Mouse (Mus musculus): ENCODE measurements around the gene Mrpl21. TPM values are rescaled to one million over a fixed set of nuclear protein-coding genes. Genes with fewer than 3 reads are reported as not detected.

Mrpl21 gene
- 53.9 and 56.7 TPM in 2 replicates for polyA plus RNA-seq (2012; rRNA removed)

GRCm38 (mm10) chr19:3282572-3283467 is at the start of gene Mrpl21, which contains the start of gene Ighmbp2:
TSS of gene Mrpl21 (plus strand) at chr19:3282901.
TSS of gene Ighmbp2 (minus strand) at chr19:3283017.
- peak; percentile 79 to 96 for DNase-seq (ENCODE audit: extremely low spot score in 1 of 2, low spot score in 1 of 2)

DNA sequence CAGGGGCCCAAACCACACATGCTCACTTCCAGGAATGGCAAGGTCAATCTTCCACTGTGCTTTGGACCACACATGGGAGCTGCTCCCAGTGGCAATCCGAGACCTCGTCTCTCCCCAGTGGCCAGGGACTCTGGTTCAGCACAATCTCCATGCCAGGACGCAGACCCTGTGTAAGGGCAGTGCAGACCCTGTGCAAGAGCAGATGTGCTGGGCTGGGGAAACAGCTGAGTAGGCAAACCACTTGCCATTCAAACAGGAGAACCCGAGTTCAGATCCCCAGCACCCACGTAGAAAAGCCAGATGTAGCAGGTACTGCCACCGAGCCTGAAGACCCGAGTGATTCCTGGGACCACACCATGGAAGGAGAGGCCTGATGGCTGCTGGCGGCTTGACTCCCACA is 22.7 kb upstream of the Mrpl21 start:
- DNase-seq (ENCODE audit: extremely low spot score in 1 of 2, low spot score in 1 of 2), result no peak

DNA sequence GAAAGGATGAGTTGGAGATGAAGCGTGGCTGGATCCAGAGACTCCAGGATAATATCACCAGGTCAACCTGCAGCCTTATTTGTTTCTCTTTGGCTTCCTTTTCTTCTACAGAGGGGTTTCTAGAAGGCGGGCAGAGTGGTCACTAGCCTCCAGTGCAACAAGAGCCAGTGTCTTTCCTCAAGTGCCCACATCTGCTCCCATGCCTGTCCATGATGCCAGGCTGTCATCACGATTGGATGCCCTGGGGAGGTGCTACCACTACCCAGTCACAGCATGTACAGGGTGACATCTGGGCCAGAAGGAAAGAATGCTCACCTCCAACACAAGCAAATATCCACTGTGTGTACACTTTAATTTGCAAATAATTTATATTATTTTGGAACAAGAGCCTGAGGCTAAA is 22.1 kb upstream of the Mrpl21 start:
- DNase-seq (ENCODE audit: extremely low spot score in 1 of 2, low spot score in 1 of 2), result no peak

GRCm38 (mm10) chr19:3261336-3261735 is 21.4 kb upstream of the Mrpl21 start:
- no peak for DNase-seq (ENCODE audit: extremely low spot score in 1 of 2, low spot score in 1 of 2)

DNA sequence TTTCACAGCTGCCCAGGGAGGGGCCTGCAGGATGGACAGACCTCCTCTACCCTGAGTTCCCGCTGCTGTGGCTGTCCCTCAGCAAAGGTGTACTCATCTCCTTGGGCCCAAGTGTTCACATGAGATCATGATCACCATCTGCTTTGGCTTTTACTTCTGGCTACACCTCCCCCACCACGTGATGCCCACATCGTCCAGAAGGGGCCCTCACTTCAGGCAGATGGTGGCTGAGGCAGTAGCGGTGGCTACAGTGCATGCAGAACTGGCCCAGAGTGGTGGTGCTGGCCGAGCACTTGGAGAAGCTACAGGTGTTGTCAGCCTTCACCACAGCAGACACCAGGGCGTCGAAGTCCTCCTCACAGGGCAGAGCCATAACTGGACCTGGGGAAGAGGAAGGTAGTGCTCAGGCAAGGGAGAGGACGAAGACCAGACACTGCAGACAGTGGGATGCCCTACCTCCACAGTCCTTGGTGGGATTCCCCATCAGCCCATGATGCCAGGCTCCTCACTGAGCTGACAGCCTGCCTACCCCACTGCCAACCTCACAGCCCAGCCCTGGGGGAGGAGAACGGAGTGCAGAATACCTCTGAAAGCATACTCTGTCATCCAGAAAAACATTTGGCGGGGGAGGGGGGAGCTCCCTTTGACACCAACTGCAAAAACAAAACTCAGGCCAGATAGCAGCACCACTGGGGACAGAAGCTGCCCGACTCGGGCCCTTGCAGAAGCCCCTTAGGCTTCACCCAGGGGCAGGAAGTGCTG is 20.8 kb upstream of the Mrpl21 start:
- DNase-seq (ENCODE audit: extremely low spot score in 1 of 2, low spot score in 1 of 2), result no peak

GRCm38 (mm10) chr19:3264348-3264747 is 18.4 kb upstream of the Mrpl21 start:
- no peak for DNase-seq (ENCODE audit: extremely low spot score in 1 of 2, low spot score in 1 of 2)

GRCm38 (mm10) chr19:3265180-3265579 is 17.5 kb upstream of the Mrpl21 start:
- DNase-seq (ENCODE audit: extremely low spot score in 1 of 2, low spot score in 1 of 2), result no peak

DNA sequence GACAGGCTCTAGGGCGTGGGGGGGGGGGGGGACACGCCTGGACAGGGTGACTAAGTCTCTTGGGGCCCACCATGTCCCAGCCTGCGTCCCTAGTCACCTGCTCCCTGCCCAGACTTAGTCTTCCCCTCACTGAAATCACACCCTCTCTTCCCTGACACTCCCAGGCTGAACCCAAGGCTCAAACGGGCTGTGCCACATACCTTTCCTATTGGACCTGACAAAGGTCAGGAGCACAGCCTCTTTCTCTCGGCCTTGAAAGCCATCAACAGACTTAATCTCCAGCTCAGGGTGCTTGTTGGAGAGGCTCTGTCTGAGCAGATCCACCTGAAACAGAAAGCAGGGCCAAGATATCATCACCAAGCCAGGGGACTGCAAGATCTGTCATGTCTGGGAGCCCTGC is 16.6 kb upstream of the Mrpl21 start:
- no peak for DNase-seq (ENCODE audit: extremely low spot score in 1 of 2, low spot score in 1 of 2)

GRCm38 (mm10) chr19:3266676-3267075 is 16.0 kb upstream of the Mrpl21 start:
- DNase-seq (ENCODE audit: extremely low spot score in 1 of 2, low spot score in 1 of 2), result no peak

DNA sequence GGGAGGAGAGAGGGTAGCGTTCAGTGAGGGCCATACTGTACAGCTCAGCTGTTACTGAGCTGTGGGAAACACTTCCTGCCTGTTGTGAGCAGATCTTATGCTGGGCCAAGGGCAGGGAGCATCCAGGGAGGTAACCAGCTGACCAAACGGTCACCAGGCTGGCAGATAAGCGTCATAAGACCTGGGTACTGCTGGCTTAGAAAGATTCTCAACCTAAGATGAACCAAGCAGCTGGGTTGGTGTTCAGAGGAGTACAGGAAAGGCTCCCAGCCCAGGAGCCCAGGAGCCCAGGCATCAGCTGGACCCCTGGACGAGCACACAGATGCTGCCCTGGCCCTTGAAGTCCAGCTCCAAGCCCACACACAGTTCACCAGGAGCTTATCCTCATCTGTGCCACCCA is 15.4 kb upstream of the Mrpl21 start:
- DNase-seq (ENCODE audit: extremely low spot score in 1 of 2, low spot score in 1 of 2), result no peak

DNA sequence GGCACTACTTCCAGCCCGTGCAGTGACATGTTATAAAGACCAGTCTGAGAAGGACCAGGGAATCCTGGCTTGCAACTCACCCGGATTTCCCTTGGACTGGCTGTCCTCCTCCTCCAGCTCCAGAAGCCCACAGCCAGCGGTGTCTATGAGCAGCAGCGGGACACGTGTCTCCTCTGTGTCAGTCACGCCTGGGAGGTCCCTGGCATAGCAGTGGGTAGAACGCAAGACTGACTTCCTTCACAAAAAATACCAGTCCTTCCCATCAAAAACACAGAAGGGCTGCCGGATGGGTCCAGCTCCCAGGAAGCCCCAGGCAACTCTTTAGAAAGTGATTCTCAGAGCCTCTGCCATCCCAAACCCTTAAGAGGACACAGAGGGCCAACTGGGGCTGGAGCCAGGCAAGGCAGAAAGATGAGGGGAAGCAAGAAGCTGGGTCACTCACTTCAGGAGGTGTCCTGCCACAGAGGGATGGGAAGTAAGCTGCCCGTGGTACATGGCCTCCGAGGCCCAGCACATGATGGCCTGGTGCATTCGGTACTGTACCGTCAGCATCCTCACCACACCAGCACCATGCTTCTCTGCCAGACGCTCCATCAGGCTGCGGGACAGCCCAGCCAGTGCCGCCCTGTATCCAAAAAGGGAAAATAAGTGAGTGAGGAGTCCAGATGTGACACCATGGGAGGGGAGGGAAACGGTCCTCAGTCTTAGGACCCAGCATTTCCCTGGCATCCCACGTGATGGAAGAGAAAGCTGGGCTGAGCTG is 14.3 kb upstream of the Mrpl21 start:
- DNase-seq (ENCODE audit: extremely low spot score in 1 of 2, low spot score in 1 of 2), result no peak

- DNase-seq (ENCODE audit: extremely low spot score in 1 of 2, low spot score in 1 of 2), result no peak
Observed at GRCm38 (mm10) chr19:3269279-3269678, 13.4 kb upstream of the Mrpl21 start.

GRCm38 (mm10) chr19:3269803-3270202 is 12.9 kb upstream of the Mrpl21 start:
- DNase-seq (ENCODE audit: extremely low spot score in 1 of 2, low spot score in 1 of 2), result peak in 1 of 2 experiments; percentile 19

DNA sequence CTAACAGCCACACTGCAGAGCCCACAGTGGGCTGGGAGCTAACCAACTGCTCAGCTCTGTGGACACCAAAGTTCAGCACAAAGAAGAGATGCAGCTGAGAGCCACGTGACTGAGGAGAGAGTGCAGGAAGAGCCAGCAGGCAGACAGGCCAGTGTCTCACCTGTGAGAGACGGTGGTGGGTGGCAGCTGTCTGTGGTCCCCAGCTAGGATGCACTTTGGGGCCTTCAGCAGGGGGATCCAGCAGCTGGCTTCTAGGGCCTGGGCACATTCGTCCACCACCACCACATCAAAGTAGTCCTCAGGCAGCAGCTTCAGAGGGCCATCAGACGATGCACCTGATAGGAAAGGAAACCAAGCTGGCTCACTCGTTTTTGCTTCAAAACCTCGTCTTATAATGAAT is 11.3 kb upstream of the Mrpl21 start:
- DNase-seq (ENCODE audit: extremely low spot score in 1 of 2, low spot score in 1 of 2), result no peak

- DNase-seq (ENCODE audit: extremely low spot score in 1 of 2, low spot score in 1 of 2), result no peak
Observed at GRCm38 (mm10) chr19:3273331-3273730, 9.4 kb upstream of the Mrpl21 start.

DNA sequence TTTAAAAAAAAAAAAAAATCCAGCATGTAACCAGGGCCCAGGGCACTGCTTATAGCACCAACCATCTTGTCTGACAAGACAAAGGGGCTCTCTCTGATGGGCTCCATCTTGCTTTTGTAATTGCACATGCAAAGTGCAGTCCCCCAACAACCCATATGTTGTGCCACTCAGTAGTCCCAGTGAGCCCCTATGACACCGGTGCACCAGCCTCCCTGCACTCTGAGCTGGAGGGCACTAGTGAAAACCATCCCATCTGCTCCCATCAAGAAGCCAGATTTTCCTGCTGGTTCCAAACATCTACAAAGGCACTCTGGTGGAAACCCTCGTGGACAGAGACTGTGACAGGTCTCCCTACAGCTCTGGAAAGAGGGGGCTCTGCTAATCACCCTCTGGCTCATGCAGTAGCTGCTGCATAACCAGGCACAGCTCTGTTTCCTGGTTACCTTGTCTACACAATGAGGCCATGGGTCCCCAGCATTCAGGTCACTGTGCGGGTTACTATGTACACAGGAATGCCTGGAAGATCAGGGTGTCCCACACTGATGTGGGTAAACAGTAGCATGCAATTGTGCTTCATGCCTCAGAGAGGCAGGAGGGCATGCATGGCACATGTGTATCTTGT is 6.8 kb upstream of the Mrpl21 start:
- DNase-seq (ENCODE audit: extremely low spot score in 1 of 2, low spot score in 1 of 2), result no peak

GRCm38 (mm10) chr19:3281886-3282285 is 815 bp upstream of the Mrpl21 start:
- DNase-seq (ENCODE audit: extremely low spot score in 1 of 2, low spot score in 1 of 2), result no peak

- DNase-seq (ENCODE audit: extremely low spot score in 1 of 2, low spot score in 1 of 2), result no peak
Observed at GRCm38 (mm10) chr19:3289006-3289405, 6.3 kb downstream of the Mrpl21 start.

DNA sequence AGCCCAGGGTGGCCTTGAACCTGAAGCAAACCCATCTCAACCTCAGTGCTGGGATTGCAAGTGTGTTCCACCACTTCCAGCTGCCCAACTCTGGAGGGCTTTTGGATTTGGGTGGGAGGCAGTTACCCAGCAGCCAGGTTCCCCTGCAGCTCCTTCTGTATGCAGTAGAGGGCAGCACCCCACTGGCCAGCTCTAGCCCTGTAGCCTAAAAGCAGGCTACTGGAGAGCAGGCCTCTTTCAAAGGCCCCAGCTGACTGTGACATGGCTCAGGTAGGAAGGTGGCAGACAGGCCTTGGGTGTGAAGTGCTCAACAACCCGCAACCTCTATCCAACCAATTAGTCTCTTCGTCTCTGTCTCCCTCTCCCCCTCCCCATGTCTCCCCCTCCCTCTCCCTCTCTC is 9.3 kb downstream of the Mrpl21 start:
- DNase-seq (ENCODE audit: extremely low spot score in 1 of 2, low spot score in 1 of 2), result peak; percentile 32 to 80

- DNase-seq (ENCODE audit: extremely low spot score in 1 of 2, low spot score in 1 of 2), result no peak
Observed at GRCm38 (mm10) chr19:3292993-3293392, 10.3 kb downstream of the Mrpl21 start.

Measured in frontal cortex, adult 2 months (tissue).